Mouse (Mus musculus): ENCODE results near the gene Fnbp1l. TPM values are rescaled to one million over a fixed set of nuclear protein-coding genes. Genes with fewer than 3 reads are reported as not detected.

The Fnbp1l gene
- polyA plus RNA-seq, 2 experiments = 47.5 to 80.4 TPM

DNA sequence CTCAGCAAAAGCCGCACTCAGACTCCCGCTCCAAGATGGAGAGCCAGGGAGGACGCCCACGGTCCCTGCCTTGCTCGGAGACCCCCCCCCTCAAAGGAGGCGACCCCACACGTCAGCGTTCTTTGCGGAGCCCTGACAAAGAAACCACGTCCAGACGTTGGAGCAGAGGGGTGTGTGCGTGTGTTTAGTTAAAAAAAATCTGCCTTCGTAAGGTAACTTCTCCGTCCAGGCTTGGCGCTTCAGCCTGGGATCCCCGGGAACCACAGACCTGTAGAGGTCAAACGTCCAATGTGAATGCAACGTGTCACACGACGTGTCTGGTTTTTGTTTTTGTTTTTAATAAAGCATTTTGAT is 393 bp upstream of the Fnbp1l start:
- no peak for DNase-seq (ENCODE audit: low spot score)
- WGBS = 2% methylated on average over 20 of the region's 20 CpGs
- H3K36me3 ChIP-seq (ENCODE audit: control insufficient read depth, insufficient read depth, low read length) = no peaks in the 10 kb centered on the region

GRCm38 (mm10) chr3:122618402-122618801 is 1.1 kb downstream of the Fnbp1l start:
- H3K36me3 ChIP-seq (ENCODE audit: control insufficient read depth, insufficient read depth, low read length) = no peaks in the 10 kb centered on the region
- H3K9ac ChIP-seq (ENCODE audit: low read depth, low read length, severe bottlenecking) = peak overlapping the region; percentile 98
- WGBS = under 1% methylated on average over 30 of the region's 30 CpGs
- TF ChIP-seq POLR2A (IDR thresholded peaks at IDR 0.05; ENCODE audit: borderline replicate concordance, extremely low read depth, insufficient read depth, insufficient read length) = no peak
- peak overlapping the region; percentile 81 for H3K4me3 ChIP-seq (replicated peaks; ENCODE audit: low read length)
- peak; percentile 40 for DNase-seq (ENCODE audit: low spot score)
- H3K4me1 ChIP-seq (ENCODE audit: control insufficient read depth, insufficient read depth, low read length) = peaks cover 26% of the 10 kb centered on the region
- peak overlapping the region; percentile 97; the same call in 1 of the 2 replicates for H3K27ac ChIP-seq (replicated peaks; ENCODE audit: low read depth, low read length)
- no peaks in the 10 kb centered on the region for H3K27me3 ChIP-seq (ENCODE audit: control insufficient read depth, insufficient read depth, low read length)
- ATAC-seq (ENCODE audit: low FRiP score, low read depth) = no peak
- H3K4me2 ChIP-seq (replicated peaks; ENCODE audit: low read depth, low read length, severe bottlenecking) = peak overlapping the region; percentile 85
- no peaks in the 10 kb centered on the region for H3K9me3 ChIP-seq (ENCODE audit: control insufficient read depth, low read length)

More for the DNA sequence above, 393 bp upstream of the Fnbp1l start:
- Histone ChIP-seq H3K27ac (replicated peaks; ENCODE audit: low read depth, low read length) (peak overlapping the region; percentile 97), H3K9me3 (ENCODE audit: control insufficient read depth, low read length) (no peaks in the 10 kb centered on the region), H3K27me3 (ENCODE audit: control insufficient read depth, insufficient read depth, low read length) (no peaks in the 10 kb centered on the region), H3K4me3 (replicated peaks; ENCODE audit: low read length) (peak overlapping the region; percentile 81), H3K4me1 (ENCODE audit: control insufficient read depth, insufficient read depth, low read length) (peaks cover 25% of the 10 kb centered on the region), H3K4me2 (replicated peaks; ENCODE audit: low read depth, low read length, severe bottlenecking) (peak overlapping the region; percentile 85), H3K9ac (ENCODE audit: low read depth, low read length, severe bottlenecking) (peak overlapping the region; percentile 98)
- peak; percentile 58; the same call in 1 of the 2 replicates for TF ChIP-seq POLR2A (IDR thresholded peaks at IDR 0.05; ENCODE audit: borderline replicate concordance, extremely low read depth, insufficient read depth, insufficient read length)
- peak; percentile 70 for ATAC-seq (ENCODE audit: low FRiP score, low read depth)

DNA sequence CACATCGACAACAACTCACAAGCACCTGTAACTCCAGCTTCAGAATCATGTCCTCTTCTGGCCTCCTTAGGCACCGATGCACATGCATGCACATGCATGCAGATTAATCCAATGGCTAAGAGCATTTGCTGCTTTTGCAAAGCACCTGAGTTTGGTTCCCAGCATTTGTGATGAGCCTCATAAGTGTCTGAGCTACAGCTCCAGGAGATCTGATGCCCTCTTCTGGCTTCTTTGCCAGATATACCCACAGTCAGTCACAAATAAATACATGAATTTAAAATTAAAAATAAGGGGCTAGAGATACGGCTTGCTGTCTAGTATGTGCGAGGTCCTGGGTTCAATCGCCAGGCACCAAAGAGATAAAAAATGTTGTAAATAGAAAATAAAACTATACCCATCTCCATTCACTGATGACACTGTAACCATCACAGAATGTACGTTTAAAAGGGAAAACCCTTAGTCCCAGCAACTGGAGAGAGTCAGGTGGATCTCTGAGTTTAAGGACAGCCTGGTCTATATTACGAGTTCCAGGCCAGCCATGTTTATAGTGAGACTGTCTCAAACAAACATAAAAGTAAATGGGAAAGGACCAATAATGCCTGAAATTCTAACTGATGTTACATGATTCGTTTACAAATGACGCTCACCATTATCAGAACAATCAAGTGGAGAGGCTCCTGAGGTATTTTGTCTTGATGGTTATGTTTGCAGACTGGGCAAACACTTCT is 1.7 kb downstream of the Fnbp1l start:
- TF ChIP-seq POLR2A (IDR thresholded peaks at IDR 0.05; ENCODE audit: borderline replicate concordance, extremely low read depth, insufficient read depth, insufficient read length) = no peak
- no peaks in the 10 kb centered on the region for H3K9me3 ChIP-seq (ENCODE audit: control insufficient read depth, low read length)
- H3K4me1 ChIP-seq (ENCODE audit: control insufficient read depth, insufficient read depth, low read length) = peaks cover 26% of the 10 kb centered on the region
- H3K4me2 ChIP-seq (replicated peaks; ENCODE audit: low read depth, low read length, severe bottlenecking) = peak overlapping the region; percentile 85
- H3K27me3 ChIP-seq (ENCODE audit: control insufficient read depth, insufficient read depth, low read length) = no peaks in the 10 kb centered on the region
- H3K27ac ChIP-seq (replicated peaks; ENCODE audit: low read depth, low read length) = 0 out of 2 replicates have a peak overlapping the region, but pooled peaks have one; percentile 97
- DNase-seq (ENCODE audit: low spot score) (no peak), ATAC-seq (ENCODE audit: low FRiP score, low read depth) (no peak)
- no peaks in the 10 kb centered on the region for H3K36me3 ChIP-seq (ENCODE audit: control insufficient read depth, insufficient read depth, low read length)
- peak overlapping the region; percentile 81 for H3K4me3 ChIP-seq (replicated peaks; ENCODE audit: low read length)
- peak overlapping the region; percentile 98 for H3K9ac ChIP-seq (ENCODE audit: low read depth, low read length, severe bottlenecking)
- WGBS = 42% methylated on average over 9 of the region's 9 CpGs

GRCm38 (mm10) chr3:122612537-122612936 is 7.0 kb downstream of the Fnbp1l start:
- H3K36me3 ChIP-seq (ENCODE audit: control insufficient read depth, insufficient read depth, low read length) = no peaks in the 10 kb centered on the region
- H3K27me3 ChIP-seq (ENCODE audit: control insufficient read depth, insufficient read depth, low read length) = no peaks in the 10 kb centered on the region
- H3K27ac ChIP-seq (replicated peaks; ENCODE audit: low read depth, low read length) = no peak overlapping the region
- H3K4me3 ChIP-seq (replicated peaks; ENCODE audit: low read length) = no peak overlapping the region
- H3K4me2 ChIP-seq (replicated peaks; ENCODE audit: low read depth, low read length, severe bottlenecking) = no peak overlapping the region
- H3K9ac ChIP-seq (ENCODE audit: low read depth, low read length, severe bottlenecking) = no peak overlapping the region
- H3K9me3 ChIP-seq (ENCODE audit: control insufficient read depth, low read length) = no peaks in the 10 kb centered on the region
- ATAC-seq (ENCODE audit: low FRiP score, low read depth) = no peak
- peaks cover 17% of the 10 kb centered on the region for H3K4me1 ChIP-seq (ENCODE audit: control insufficient read depth, insufficient read depth, low read length)
- no peak for DNase-seq (ENCODE audit: low spot score)
- TF ChIP-seq POLR2A (IDR thresholded peaks at IDR 0.05; ENCODE audit: borderline replicate concordance, extremely low read depth, insufficient read depth, insufficient read length) = no peak
- 82% methylated on average over 6 of the region's 6 CpGs for WGBS

DNA sequence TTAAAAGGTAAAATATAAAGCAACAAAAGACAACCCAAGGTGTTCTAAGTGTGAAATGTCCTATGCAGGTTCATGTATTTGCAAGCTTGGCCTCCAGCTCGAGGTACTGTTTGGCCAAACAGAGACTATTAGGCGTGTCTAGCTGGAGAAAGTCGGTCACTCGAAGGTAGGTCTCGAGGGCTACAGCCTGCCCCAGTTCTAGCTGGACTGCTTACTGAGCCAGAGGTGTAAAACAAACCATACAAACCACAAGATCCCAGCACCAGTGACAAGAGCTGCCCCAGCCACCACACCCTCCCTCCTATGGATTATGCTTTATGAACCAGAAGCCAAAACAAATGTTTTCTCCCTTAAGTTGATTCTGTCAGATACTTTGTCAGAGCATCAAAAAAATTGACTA is 7.8 kb downstream of the Fnbp1l start:
- TF ChIP-seq POLR2A (IDR thresholded peaks at IDR 0.05; ENCODE audit: borderline replicate concordance, extremely low read depth, insufficient read depth, insufficient read length) = no peak
- DNase-seq (ENCODE audit: low spot score) (no peak), ATAC-seq (ENCODE audit: low FRiP score, low read depth) (no peak)
- H3K9ac ChIP-seq (ENCODE audit: low read depth, low read length, severe bottlenecking) = no peak overlapping the region
- no peaks in the 10 kb centered on the region for H3K9me3 ChIP-seq (ENCODE audit: control insufficient read depth, low read length)
- no peak overlapping the region for H3K27ac ChIP-seq (replicated peaks; ENCODE audit: low read depth, low read length)
- no peaks in the 10 kb centered on the region for H3K27me3 ChIP-seq (ENCODE audit: control insufficient read depth, insufficient read depth, low read length)
- peaks cover 11% of the 10 kb centered on the region; the same call in 1 of the 2 replicates for H3K4me1 ChIP-seq (ENCODE audit: control insufficient read depth, insufficient read depth, low read length)
- H3K4me3 ChIP-seq (replicated peaks; ENCODE audit: low read length) = no peak overlapping the region
- H3K4me2 ChIP-seq (replicated peaks; ENCODE audit: low read depth, low read length, severe bottlenecking) = no peak overlapping the region
- no peaks in the 10 kb centered on the region for H3K36me3 ChIP-seq (ENCODE audit: control insufficient read depth, insufficient read depth, low read length)
- 79% methylated on average over 5 of the region's 5 CpGs for WGBS
